Mouse (Mus musculus) C2C12 (cell line): ENCODE results near the gene Baz1a. TPM values are rescaled to one million over a fixed set of nuclear protein-coding genes. Genes with fewer than 3 reads are reported as not detected.
A peak's percentile ranks its signal among the peaks of the same experiment; 100 is the strongest.

Source experiments
- H3K27me3 ChIP-seq: one replicate; pipeline ENCODE4 v1.6.1; 2011; ENCODE audit not compliant: control insufficient read depth, insufficient read depth, insufficient read length
- H3K36me3 ChIP-seq: one replicate; pipeline ENCODE4 v1.6.1; 2011; ENCODE audit not compliant: control insufficient read depth, insufficient read depth
- H3K4me3 ChIP-seq: one replicate; pipeline ENCODE4 v1.5.1; 2011; ENCODE audit warnings: mild to moderate bottlenecking, control low read depth; ENCODE audit not compliant: poor library complexity, insufficient read depth, severe bottlenecking
- H3K79me2 ChIP-seq: one replicate; pipeline ENCODE4 v1.6.1; 2011; ENCODE audit not compliant: control insufficient read depth, insufficient read depth
- H3K79me3 ChIP-seq: one replicate; pipeline ENCODE4 v1.6.1; 2011; ENCODE audit warnings: low read depth, control low read depth
- H3ac ChIP-seq: one replicate; pipeline ENCODE3; 2011; ENCODE audit warnings: low read depth; ENCODE audit not compliant: control insufficient read depth, insufficient read length
- CEBPB ChIP-seq: IDR thresholded peaks from one replicate; pipeline ENCODE4 v1.6.1; 2011; ENCODE audit warnings: low read depth, mild to moderate bottlenecking, control low read depth, moderate library complexity
- CTCF ChIP-seq: IDR thresholded peaks from one replicate; pipeline ENCODE4 v1.5.1; 2011; ENCODE audit not compliant: control insufficient read depth, insufficient read depth, insufficient read length
- FOSL1 ChIP-seq: IDR thresholded peaks from one replicate; pipeline ENCODE4 v1.8.0; 2011; ENCODE audit warnings: mild to moderate bottlenecking, low read length; ENCODE audit not compliant: poor library complexity, insufficient read depth, severe bottlenecking
- MAX ChIP-seq: IDR thresholded peaks from one replicate; pipeline ENCODE4 v1.6.1; 2011; ENCODE audit warnings: mild to moderate bottlenecking, control low read depth
- MYOD1 ChIP-seq: IDR thresholded peaks from one replicate; pipeline ENCODE4 v1.6.1; 2011; ENCODE audit warnings: low read depth; ENCODE audit not compliant: control insufficient read depth, insufficient read length
- MYOG ChIP-seq: IDR thresholded peaks from one replicate; pipeline ENCODE4 v1.6.1; 2011; ENCODE audit not compliant: control insufficient read depth, insufficient read length; ENCODE audit errors: extremely low read depth
- USF1 ChIP-seq: IDR thresholded peaks from one replicate; pipeline ENCODE4 v1.6.1; 2011; ENCODE audit warnings: low read depth, mild to moderate bottlenecking, control low read depth, moderate library complexity
- polyA plus RNA-seq: library from polyadenylated mRNA; unstranded; fragments of >200 nt; fragmentation: generic; extraction: Trizol; gene quantifications from one replicate; pipeline ENCODE4 v1.2.1, GENCODE M21; 2012; ENCODE audit warnings: missing spikeins

Baz1a gene
- polyA plus RNA-seq, 1 experiment, result 11.3 TPM

GRCm38 (mm10) chr12:54986052-54986717 lies 28.0 kb downstream of the Baz1a start, which contains the start of gene Gm20403:
Gm20403 (minus strand) TSS chr12:54986529.
- Histone ChIP-seq H3ac (peak within 1 kb of the TSS; percentile 96), H3K27me3 (no peaks in the 10 kb centered on the region), H3K79me2 (peaks cover 50% of the 10 kb centered on the region), H3K79me3 (peaks cover 33% of the 10 kb centered on the region), H3K36me3 (peaks cover 22% of the 10 kb centered on the region), H3K4me3 (peak within 1 kb of the TSS; percentile 65)
- TF ChIP-seq MAX, result no peak

- no peaks in the 10 kb centered on the region for H3K27me3 ChIP-seq
- no peak for TF ChIP-seq FOSL1
- no peak for TF ChIP-seq MAX
- no peak for TF ChIP-seq USF1
- TF ChIP-seq MYOG, result no peak
- no peak for TF ChIP-seq MYOD1
- H3K36me3 ChIP-seq, result peaks cover 28% of the 10 kb centered on the region
- peak overlapping the region; percentile 96 for H3ac ChIP-seq
- peak overlapping the region; percentile 65 for H3K4me3 ChIP-seq
- H3K79me2 ChIP-seq, result peaks cover 57% of the 10 kb centered on the region
- peaks cover 40% of the 10 kb centered on the region for H3K79me3 ChIP-seq
Observed at GRCm38 (mm10) chr12:54985257-54986051, 28.7 kb downstream of the Baz1a start.

GRCm38 (mm10) chr12:54984701-54985256 lies 29.4 kb downstream of the Baz1a start:
- TF ChIP-seq FOSL1, result no peak
- TF ChIP-seq USF1, result no peak
- no peak for TF ChIP-seq CTCF
- no peak for TF ChIP-seq MYOD1
- TF ChIP-seq MAX, result no peak
- TF ChIP-seq MYOG, result no peak
- TF ChIP-seq CEBPB, result no peak

GRCm38 (mm10) chr12:54982935-54983715 lies 31.0 kb downstream of the Baz1a start:
- TF ChIP-seq MYOD1 (peak; percentile 1), USF1 (no peak)
- peaks cover 61% of the 10 kb centered on the region for H3K79me3 ChIP-seq
- H3K27me3 ChIP-seq, result no peaks in the 10 kb centered on the region
- peaks cover 80% of the 10 kb centered on the region for H3K79me2 ChIP-seq
- no peak overlapping the region for H3K4me3 ChIP-seq
- peaks cover 39% of the 10 kb centered on the region for H3K36me3 ChIP-seq
- no peak overlapping the region for H3ac ChIP-seq

More at GRCm38 (mm10) chr12:54984701-54985256, 29.4 kb downstream of the Baz1a start:
- Histone ChIP-seq H3K36me3 (peaks cover 34% of the 10 kb centered on the region), H3K4me3 (peak overlapping the region; percentile 65), H3K27me3 (no peaks in the 10 kb centered on the region), H3K79me3 (peaks cover 47% of the 10 kb centered on the region), H3ac (peak overlapping the region; percentile 96), H3K79me2 (peaks cover 64% of the 10 kb centered on the region)

GRCm38 (mm10) chr12:54981962-54982361 lies 32.2 kb downstream of the Baz1a start:
- TF ChIP-seq MYOG (no peak), FOSL1 (no peak), CTCF (no peak), MAX (no peak), CEBPB (no peak), USF1 (no peak), MYOD1 (no peak)
- peaks cover 92% of the 10 kb centered on the region for H3K79me2 ChIP-seq
- peaks cover 73% of the 10 kb centered on the region for H3K79me3 ChIP-seq
- H3K4me3 ChIP-seq, result no peak overlapping the region
- H3K36me3 ChIP-seq, result peaks cover 51% of the 10 kb centered on the region
- no peak overlapping the region for H3ac ChIP-seq
- H3K27me3 ChIP-seq, result no peaks in the 10 kb centered on the region
